Mouse (Mus musculus): Measurements from ENCODE around the gene D630039A03Rik. TPM values are rescaled to one million over a fixed set of nuclear protein-coding genes. Genes with fewer than 3 reads are reported as not detected.

The D630039A03Rik gene
- total RNA-seq, 2 experiments from 2014 or later: not detected

Other genes starting within 250 kb of the D630039A03Rik start
- not detected in 2 replicates for gene Akap2, start 198.6 kb downstream of the D630039A03Rik start, total RNA-seq (2014; fragmentation: Nextera tagmentation)
- gene Akap2, start 198.6 kb downstream of the D630039A03Rik start, total RNA-seq (2017): not detected in 2 replicates
- gene Txn1, start 40.1 kb upstream of the D630039A03Rik start, total RNA-seq (2014; fragmentation: Nextera tagmentation): 404 and 474 TPM in 2 replicates
- gene Txn1, start 40.1 kb upstream of the D630039A03Rik start, total RNA-seq (2017): 150 and 201 TPM in 2 replicates
- gene Txndc8, start 92.8 kb upstream of the D630039A03Rik start, total RNA-seq (2014; fragmentation: Nextera tagmentation): not detected in 2 replicates
- not detected in 2 replicates for gene Txndc8, start 92.8 kb upstream of the D630039A03Rik start, total RNA-seq (2017)

Measured in granulocyte monocyte progenitor cell, adult 5-6 weeks (primary cell).